Mouse (Mus musculus) heart, adult 11 months (tissue): ENCODE results near the gene Ppm1n.
A peak's percentile ranks its signal among the peaks of the same experiment; 100 is the strongest.
"Not testable (repeated sequence)": the region's sequence is repeated elsewhere in the genome, so short reads cannot be mapped to it uniquely, and the experiment has no call there.

Experiments
- DNase-seq: peaks from one replicate; pipeline ENCODE4 v3.0.0; 2022

The Ppm1n gene

DNA sequence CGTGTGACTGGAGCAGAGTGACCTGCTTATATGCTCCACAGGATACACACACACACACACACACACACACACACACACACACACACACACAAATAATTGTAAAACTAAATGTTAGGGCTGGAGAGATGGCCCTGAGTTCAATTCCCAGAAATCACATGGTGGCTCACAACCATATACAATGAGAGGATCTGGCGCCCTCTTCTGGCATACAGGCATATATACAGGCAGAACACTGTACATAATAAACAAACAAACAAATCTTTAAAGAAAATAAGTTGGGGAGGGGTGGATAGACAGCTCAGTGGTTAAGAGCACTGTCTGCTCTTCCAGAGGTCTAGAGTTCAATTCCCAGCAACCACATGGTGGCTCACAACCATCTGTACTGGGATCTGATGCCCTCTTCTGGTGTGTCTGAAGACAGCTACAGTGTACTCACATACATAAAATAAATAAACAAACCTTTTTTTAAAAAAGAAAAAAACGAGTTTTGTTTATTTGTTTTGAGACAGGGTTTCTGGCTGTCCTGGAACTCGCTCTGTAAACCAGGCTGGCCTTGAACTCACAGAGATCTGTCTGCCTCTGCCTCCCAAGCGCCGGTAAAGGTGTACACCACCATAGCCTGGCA is 1.9 kb upstream of the Ppm1n start:
- DNase-seq, result not testable (repeated sequence)

DNA sequence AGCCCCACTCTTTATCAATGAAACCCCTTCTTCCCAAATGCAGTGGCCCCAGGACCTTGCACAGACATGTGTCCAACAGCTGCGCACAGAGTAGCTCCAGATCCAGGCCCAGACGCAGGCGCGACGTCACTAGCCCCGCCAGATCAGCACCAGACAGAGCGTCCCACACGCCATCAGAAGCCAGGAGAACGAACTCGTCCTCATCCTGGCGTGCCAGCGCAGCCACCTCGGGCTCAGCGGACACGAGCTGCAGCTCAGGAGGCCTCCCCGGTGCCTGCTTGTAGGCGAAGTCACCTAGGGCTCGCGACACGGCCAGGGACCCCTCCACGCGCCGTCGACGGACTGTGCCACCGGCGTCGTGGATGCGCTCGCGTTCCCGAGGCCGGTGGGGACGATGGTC is 812 bp downstream of the Ppm1n start:
- no peak for DNase-seq

DNA sequence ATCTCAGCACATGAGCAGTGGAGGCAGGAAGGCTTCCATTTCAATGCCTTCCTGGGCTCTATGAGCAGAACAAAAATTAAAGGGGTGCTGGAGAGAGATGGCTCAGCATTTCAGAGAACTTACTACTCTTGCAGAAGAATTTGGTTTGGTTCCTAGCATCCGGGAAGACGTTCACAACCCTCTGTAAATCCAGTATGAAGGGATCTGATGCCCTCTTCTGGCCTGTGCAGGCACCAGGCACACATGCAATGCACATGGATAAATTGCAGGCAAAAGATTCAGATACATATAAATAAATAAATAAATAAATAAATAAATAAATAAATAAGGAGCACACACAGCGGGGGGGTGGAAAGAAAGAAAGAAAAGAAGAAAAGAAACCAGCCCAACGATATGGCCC is 3.6 kb downstream of the Ppm1n start:
- no peak for DNase-seq

DNA sequence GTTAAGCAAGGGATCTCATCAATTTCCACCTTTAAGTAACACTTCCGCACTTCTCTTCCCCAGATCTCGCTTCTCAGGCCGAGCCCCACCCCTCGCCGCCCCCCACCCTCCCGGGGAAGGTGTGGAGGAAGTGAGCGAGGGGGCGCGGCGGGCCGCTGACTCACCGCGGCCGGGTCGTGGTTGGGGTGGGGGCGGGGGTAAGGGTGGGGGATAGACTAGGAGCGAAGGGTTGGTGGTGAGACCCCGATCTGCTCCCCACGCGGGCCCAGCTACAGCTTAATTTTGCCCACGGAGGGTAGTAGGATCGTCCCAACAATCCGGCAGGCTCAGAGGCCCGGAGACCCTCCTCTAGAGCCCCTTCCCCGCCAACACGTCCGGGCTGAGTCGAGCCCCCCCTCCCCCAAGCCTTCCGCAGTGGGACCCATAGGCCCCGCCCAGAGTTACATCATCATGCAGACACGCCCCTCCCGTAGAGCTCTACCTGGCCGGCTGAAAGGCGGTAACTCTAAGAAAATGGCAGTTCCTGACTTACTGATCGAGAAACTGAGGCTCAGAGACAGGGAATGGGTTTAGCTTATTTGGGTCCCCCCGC is 7.6 kb downstream of the Ppm1n start:
- peak; percentile 98 for DNase-seq

GRCm38 (mm10) chr7:19271238-19272172 is 8.4 kb downstream of the Ppm1n start, which contains the start of gene Vasp:
Gene Vasp (minus strand): TSS chr7:19271817.
- DNase-seq, result peak; percentile 99

DNA sequence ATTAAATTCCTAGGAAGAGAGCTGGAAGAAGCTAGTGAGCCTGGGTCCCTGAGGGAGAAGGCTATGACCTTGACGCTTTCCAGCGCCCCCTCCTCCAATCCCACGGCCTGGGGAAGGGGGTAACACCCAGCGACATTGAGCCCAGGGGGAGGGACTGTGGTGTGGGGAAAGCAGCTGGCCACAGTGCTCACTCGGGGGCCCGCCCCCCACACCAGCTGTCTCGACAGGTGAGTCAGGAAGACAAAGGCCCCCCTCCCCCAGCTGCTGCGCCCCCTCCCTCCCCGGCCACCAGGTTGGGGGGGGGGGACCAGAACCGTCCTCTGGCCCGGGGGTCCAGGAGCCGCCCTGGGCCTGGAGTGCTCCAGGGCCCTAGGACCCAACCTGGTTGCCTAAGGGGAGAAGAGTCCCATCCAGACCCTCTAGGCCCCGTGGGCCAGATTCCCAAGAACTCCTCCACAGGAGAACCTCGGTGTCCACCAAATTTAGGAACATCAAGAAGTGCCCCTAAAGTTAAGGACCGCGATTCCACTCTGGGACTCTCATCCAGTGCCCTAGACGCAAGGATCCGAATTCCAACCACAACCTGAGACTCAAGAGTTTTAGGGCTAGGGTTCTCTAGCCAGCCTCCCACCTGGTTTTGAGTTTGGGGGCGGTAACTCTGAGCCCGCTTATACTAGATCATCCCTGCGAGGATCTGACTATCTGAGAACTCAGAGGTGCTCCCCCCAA is 9.2 kb downstream of the Ppm1n start:
- peak; percentile 96 for DNase-seq

- DNase-seq, result peak; percentile 99
Observed at GRCm38 (mm10) chr7:19269721-19270441, 10.0 kb downstream of the Ppm1n start.

GRCm38 (mm10) chr7:19268993-19269681 is 10.7 kb downstream of the Ppm1n start:
- DNase-seq, result no peak

DNA sequence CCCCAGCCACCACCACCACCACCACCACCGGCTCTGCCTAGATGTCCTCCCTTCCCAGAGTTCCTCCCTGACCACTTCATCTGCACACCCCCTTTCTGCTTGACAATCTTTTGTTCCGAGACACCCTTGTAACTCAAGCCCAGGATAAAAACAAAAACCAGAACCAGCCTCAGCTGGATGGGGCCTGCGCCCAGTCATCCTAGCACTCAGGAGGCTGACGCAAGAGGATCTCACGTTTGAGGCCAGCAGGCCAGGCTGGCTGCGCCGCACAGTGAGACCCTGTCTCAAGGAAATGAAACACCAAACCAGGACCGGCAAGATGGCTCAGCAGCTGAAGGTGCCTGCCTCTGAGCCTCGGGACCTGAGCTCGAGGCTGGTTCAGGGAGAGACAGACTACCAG is 12.8 kb downstream of the Ppm1n start:
- peak; percentile 94 for DNase-seq

DNA sequence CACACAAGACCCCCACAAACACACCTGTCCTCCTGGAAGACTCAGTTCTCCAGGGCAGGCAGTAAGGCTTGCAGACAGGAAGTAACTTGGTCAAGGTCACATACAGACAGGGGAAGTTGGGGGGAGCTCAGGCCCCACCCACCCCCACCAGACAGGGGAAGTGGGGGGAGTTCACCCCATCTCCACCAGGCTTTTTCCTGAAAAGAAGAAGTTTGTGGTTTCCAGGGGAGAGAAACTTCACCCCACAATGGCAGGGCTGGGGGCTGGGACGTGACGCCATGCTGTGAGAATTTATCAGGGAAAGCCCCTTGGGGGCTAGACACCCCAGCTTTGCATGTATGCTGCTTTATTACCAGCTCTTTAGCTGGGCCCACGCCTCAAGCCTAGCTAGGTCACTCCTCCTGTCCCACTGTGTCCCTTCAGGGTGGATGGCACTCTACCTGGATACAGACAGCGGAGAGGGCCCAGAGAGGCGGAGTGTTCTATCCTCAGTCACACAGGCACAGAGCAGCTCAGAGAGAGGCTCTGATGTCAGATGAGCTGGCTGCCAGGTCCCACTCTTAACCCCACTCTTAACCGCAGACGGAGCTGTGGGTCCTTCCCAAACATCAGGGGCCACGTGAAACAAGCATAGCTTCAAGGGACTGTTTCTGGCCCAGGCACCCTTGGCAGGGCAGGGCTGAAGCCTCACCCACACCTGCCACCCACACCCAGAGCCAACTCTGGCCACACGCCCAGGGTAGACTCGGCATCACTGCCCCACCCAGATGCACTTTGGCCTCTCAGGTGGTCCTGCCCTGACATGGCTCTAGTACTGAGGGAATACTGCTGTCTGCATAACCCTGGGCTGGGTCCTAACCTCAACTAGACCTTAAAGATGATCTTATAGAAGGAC is 13.7 kb downstream of the Ppm1n start:
- peak; percentile 95 for DNase-seq

DNA sequence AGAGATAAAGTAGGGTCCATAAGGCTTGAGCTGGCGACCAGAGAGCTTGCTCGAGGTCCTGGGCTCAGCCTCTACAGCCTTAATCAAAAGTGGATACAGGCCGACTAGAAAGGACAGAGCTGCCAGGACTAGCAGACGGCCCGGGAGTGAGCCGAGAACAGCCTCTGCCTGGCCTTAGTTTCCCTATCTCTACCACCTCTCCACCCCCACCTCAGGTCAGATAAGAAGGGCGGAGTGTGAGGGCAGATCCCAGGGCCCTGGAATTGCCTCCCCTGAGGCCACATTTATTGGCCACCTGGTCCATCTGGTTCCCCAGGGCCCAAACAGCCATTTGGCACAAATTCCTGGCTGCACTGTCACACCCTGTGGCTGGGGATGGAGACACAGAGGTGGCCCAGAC is 14.7 kb downstream of the Ppm1n start:
- DNase-seq, result peak; percentile 94

- no peak for DNase-seq
Observed at GRCm38 (mm10) chr7:19258336-19258735, 21.5 kb downstream of the Ppm1n start.

GRCm38 (mm10) chr7:19257390-19258022 is 22.4 kb downstream of the Ppm1n start:
- peak; percentile 99 for DNase-seq

GRCm38 (mm10) chr7:19256567-19256966 is 23.3 kb downstream of the Ppm1n start:
- DNase-seq, result no peak

- DNase-seq, result no peak
Observed at GRCm38 (mm10) chr7:19255395-19255794, 24.5 kb downstream of the Ppm1n start.

- DNase-seq, result no peak
Observed at GRCm38 (mm10) chr7:19253437-19253836, 26.4 kb downstream of the Ppm1n start.

DNA sequence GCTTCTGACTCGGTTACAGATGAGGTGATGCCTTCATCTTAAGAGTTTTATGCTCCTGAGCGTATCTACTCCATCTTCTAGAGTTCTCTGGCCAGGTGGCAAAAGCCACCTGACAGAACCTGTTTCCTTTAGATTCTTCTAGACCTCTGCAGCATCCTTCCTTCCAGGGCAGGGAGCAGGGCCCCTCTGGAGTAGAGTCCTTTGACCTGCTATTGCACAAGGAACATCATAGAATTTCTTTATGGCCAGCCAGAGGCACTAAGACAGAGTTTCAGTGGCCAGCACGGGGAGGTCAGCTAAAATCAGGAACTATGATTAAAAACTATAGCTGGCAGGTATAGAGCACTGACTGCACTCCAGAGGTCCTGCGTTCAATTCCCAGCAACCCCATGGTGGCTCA is 27.8 kb downstream of the Ppm1n start:
- no peak for DNase-seq

DNA sequence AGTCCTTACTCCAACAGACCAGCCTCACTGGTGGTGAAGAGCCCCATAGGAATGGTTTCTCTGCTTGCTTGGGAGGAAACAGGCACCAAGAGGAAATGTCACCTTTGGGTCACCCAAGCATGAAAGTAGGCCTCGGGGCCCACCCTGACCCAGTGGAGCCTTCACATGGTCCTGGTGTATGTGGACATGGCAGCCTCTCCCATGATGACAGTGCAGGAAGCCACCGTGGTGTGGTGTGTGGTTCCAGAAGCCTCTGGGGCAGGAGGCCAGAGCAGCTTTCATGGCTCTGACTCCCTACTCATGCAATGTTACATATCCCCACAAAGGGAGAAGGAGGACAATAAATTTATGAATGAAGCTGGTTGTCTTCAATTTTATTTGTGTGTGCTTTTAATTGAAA is 32.4 kb downstream of the Ppm1n start:
- no peak for DNase-seq

GRCm38 (mm10) chr7:19246855-19247254 is 33.0 kb downstream of the Ppm1n start:
- no peak for DNase-seq

- peak; percentile 88 for DNase-seq
Observed at GRCm38 (mm10) chr7:19245083-19245482, 34.8 kb downstream of the Ppm1n start.
